Mouse (Mus musculus): ENCODE measurements at regions not wholly inside any gene's neighbourhood (a gene's known extent, or its start where the extent isn't known, plus 50 kb on each side); places are given as distances from the start of the nearest gene placed in this dataset.
"Not testable (repeated sequence)": the region's sequence is repeated elsewhere in the genome, so short reads cannot be mapped to it uniquely, and the experiment has no call there.

- no peak for DNase-seq (ENCODE audit: low spot score in 2 of 2)
These were observed 202.1 kb downstream of the Ddx10 start for GRCm38 (mm10) chr9:53045788-53046187.

GRCm38 (mm10) chr9:53033797-53034196, 214.1 kb downstream of the Ddx10 start:
- DNase-seq (ENCODE audit: low spot score in 2 of 2), result peak in 1 of 2 experiments; percentile 33

GRCm38 (mm10) chr9:53022096-53022495, 225.8 kb downstream of the Ddx10 start:
- no peak for DNase-seq (ENCODE audit: low spot score in 2 of 2)

- no peak for DNase-seq (ENCODE audit: low spot score in 2 of 2)
These were observed 237.1 kb downstream of the Ddx10 start for GRCm38 (mm10) chr9:53010741-53011140.

GRCm38 (mm10) chr9:53007395-53007794, 240.5 kb downstream of the Ddx10 start:
- no peak for DNase-seq (ENCODE audit: low spot score in 2 of 2)

GRCm38 (mm10) chr9:53006085-53006484, 241.8 kb downstream of the Ddx10 start:
- no peak for DNase-seq (ENCODE audit: low spot score in 2 of 2)

GRCm38 (mm10) chr9:53004253-53004978, 243.4 kb downstream of the Ddx10 start:
- no peak for DNase-seq (ENCODE audit: low spot score in 2 of 2)

- DNase-seq (ENCODE audit: low spot score in 2 of 2), result no peak
These were observed 271.8 kb downstream of the Ddx10 start for GRCm38 (mm10) chr9:52976041-52976440.

- no peak for DNase-seq (ENCODE audit: low spot score in 2 of 2)
These were observed 282.2 kb downstream of the Ddx10 start for GRCm38 (mm10) chr9:52965631-52966030.

- DNase-seq (ENCODE audit: low spot score in 2 of 2), result peak in 1 of 2 experiments; percentile 15
These were observed 280.1 kb upstream of the AI593442 start for GRCm38 (mm10) chr9:52959668-52960067.

GRCm38 (mm10) chr9:52957245-52957644, 277.7 kb upstream of the AI593442 start:
- no peak for DNase-seq (ENCODE audit: low spot score in 2 of 2)

GRCm38 (mm10) chr9:52944081-52944480, 264.5 kb upstream of the AI593442 start:
- DNase-seq (ENCODE audit: low spot score in 2 of 2), result no peak

- no peak for DNase-seq (ENCODE audit: low spot score in 2 of 2)
These were observed 262.0 kb upstream of the AI593442 start for GRCm38 (mm10) chr9:52941637-52941983.

GRCm38 (mm10) chr9:52940964-52941636, 261.5 kb upstream of the AI593442 start:
- DNase-seq (ENCODE audit: low spot score in 2 of 2), result no peak

GRCm38 (mm10) chr9:52935082-52935481, 255.5 kb upstream of the AI593442 start:
- no peak for DNase-seq (ENCODE audit: low spot score in 2 of 2)

GRCm38 (mm10) chr9:52917516-52917915, 237.9 kb upstream of the AI593442 start:
- DNase-seq (ENCODE audit: low spot score in 2 of 2), result no peak

GRCm38 (mm10) chr9:52888653-52889052, 209.1 kb upstream of the AI593442 start:
- DNase-seq (ENCODE audit: low spot score in 2 of 2), result not testable (repeated sequence)

GRCm38 (mm10) chr9:52887997-52888396, 208.4 kb upstream of the AI593442 start:
- not testable (repeated sequence) for DNase-seq (ENCODE audit: low spot score in 2 of 2)

GRCm38 (mm10) chr9:52867236-52867635, 187.7 kb upstream of the AI593442 start:
- peak in 1 of 2 experiments; percentile 7 for DNase-seq (ENCODE audit: low spot score in 2 of 2)

- DNase-seq (ENCODE audit: low spot score in 2 of 2), result no peak
These were observed 180.7 kb upstream of the AI593442 start for GRCm38 (mm10) chr9:52860327-52860726.

GRCm38 (mm10) chr9:52858411-52858810, 178.8 kb upstream of the AI593442 start:
- DNase-seq (ENCODE audit: low spot score in 2 of 2), result peak in 1 of 2 experiments; percentile 54

GRCm38 (mm10) chr9:52853338-52853737, 173.8 kb upstream of the AI593442 start:
- no peak for DNase-seq (ENCODE audit: low spot score in 2 of 2)

GRCm38 (mm10) chr9:52850552-52850951, 171.0 kb upstream of the AI593442 start:
- peak; percentile 11 to 40 for DNase-seq (ENCODE audit: low spot score in 2 of 2)

Measured in left cerebral cortex, adult 8-10 months (tissue).